Mouse (Mus musculus): ENCODE measurements at regions not wholly inside any gene's neighbourhood (a gene's known extent, or its start where the extent isn't known, plus 50 kb on each side); places are given as distances from the start of the nearest gene placed in this dataset. TPM values are rescaled to one million over a fixed set of nuclear protein-coding genes. Genes with fewer than 3 reads are reported as not detected.
"Not testable (repeated sequence)": the region's sequence is repeated elsewhere in the genome, so short reads cannot be mapped to it uniquely, and the experiment has no call there.

- H3K9ac ChIP-seq (ENCODE audit: low read length); ATAC-seq (ENCODE audit: insufficient number of reproducible peaks, low FRiP score, low TSS enrichment, low read depth): not testable (repeated sequence)
Observed at GRCm38 (mm10) chr12:23216521-23216920, 563.5 kb downstream of the Gm10330 start.

GRCm38 (mm10) chr12:23189546-23189945, 590.5 kb downstream of the Gm10330 start:
- not testable (repeated sequence) for H3K36me3 ChIP-seq (ENCODE audit: control insufficient read depth, insufficient read depth, low read length); H3K9me3 ChIP-seq (ENCODE audit: control insufficient read depth, low read length); H3K4me1 ChIP-seq (ENCODE audit: control insufficient read depth, insufficient read depth, low read length); H3K27ac ChIP-seq (replicated peaks; ENCODE audit: low read depth, low read length); H3K27me3 ChIP-seq (ENCODE audit: control insufficient read depth, insufficient read depth, low read length)
- Histone ChIP-seq H3K4me3 (ENCODE audit: low read depth, low read length) (peak overlapping the region; percentile 38), H3K4me2 (ENCODE audit: low read depth, severe bottlenecking) (peak overlapping the region; percentile 15; the same call in 1 of the 2 replicates), H3K9ac (ENCODE audit: low read length) (peak overlapping the region; percentile 59)
- 0% methylated on average over 32 of the region's 42 CpGs for WGBS
- ATAC-seq (ENCODE audit: insufficient number of reproducible peaks, low FRiP score, low TSS enrichment, low read depth), result peak; percentile 77
- DNase-seq (ENCODE audit: low spot score), result peak; percentile 78

More at GRCm38 (mm10) chr12:23216521-23216920, 563.5 kb downstream of the Gm10330 start:
- H3K9me3 ChIP-seq (ENCODE audit: control insufficient read depth, low read length); H3K27me3 ChIP-seq (ENCODE audit: control insufficient read depth, insufficient read depth, low read length); H3K4me3 ChIP-seq (ENCODE audit: low read depth, low read length); H3K4me2 ChIP-seq (ENCODE audit: low read depth, severe bottlenecking); DNase-seq (ENCODE audit: low spot score); H3K36me3 ChIP-seq (ENCODE audit: control insufficient read depth, insufficient read depth, low read length); H3K27ac ChIP-seq (replicated peaks; ENCODE audit: low read depth, low read length); H3K4me1 ChIP-seq (ENCODE audit: control insufficient read depth, insufficient read depth, low read length): not testable (repeated sequence)
- WGBS, result 89% methylated on average over 1 of the region's 5 CpGs

- H3K27me3 ChIP-seq (ENCODE audit: control insufficient read depth, insufficient read depth, low read length); H3K9me3 ChIP-seq (ENCODE audit: control insufficient read depth, low read length); H3K27ac ChIP-seq (replicated peaks; ENCODE audit: low read depth, low read length); H3K4me1 ChIP-seq (ENCODE audit: control insufficient read depth, insufficient read depth, low read length); ATAC-seq (ENCODE audit: insufficient number of reproducible peaks, low FRiP score, low TSS enrichment, low read depth); H3K36me3 ChIP-seq (ENCODE audit: control insufficient read depth, insufficient read depth, low read length): not testable (repeated sequence)
- DNase-seq (ENCODE audit: low spot score), result peak; percentile 25
- WGBS, result under 1% methylated on average over 35 of the region's 50 CpGs
- Histone ChIP-seq H3K4me3 (ENCODE audit: low read depth, low read length) (peak overlapping the region; percentile 38), H3K9ac (ENCODE audit: low read length) (peak overlapping the region; percentile 59), H3K4me2 (ENCODE audit: low read depth, severe bottlenecking) (peak overlapping the region; percentile 15; the same call in 1 of the 2 replicates)
Observed at GRCm38 (mm10) chr12:23189110-23189509, 591.0 kb downstream of the Gm10330 start.

Small RNAs in the stretch of these regions (microRNA-seq; reads per million reads assigned to microRNA genes)
- not detected for gene Gm26140

Data from limb, embryonic 11.5 days (tissue).